Mouse (Mus musculus): ENCODE measurements around the gene Prdx2. TPM values are rescaled to one million over a fixed set of nuclear protein-coding genes. Genes with fewer than 3 reads are reported as not detected.

Gene Prdx2
- polyA plus RNA-seq, 1 experiment: 111 TPM

DNA sequence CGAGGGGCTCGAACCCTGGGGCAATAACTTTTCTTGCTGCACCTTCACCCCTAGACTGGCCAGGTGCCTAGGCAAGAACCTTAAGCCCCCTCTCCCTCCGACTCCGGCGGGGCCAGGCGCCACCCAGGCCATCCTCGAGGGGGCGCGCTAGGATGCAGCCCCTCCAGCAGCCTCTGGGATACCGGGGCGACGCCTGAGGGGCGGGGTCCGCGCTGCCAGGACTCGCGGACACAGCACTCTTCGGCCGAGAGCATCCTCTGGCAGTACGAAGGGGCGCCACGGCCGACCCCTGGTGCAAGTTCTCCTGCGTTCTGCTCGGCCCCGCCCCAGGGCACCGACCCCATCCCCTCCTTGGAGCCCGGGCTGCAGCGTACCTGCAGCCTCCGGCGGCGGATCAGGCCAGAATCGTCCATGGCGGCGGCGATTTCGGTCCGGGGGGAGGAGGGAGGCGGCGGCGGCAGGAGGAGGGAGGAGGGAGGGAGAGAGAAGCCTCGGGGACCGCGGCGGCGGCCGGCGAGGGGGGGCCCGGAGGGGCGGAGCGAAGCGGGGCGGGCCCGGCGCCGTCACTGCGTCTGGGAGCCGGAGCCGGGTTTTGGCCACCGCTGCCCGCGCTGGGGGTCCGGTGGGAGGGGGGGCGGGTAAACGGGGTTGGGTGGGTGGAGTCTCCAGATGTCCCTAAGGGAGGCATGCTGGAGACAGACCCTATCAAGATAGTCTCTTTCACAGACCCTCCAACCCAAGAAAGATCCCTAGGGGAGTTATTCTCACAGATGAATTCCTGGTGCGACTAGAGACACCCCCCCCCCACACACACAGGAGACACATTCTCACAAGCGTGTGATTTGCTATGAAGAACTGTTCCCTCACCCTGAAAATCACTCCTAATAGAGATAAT lies 23.5 kb upstream of the Prdx2 start:
- no peak for TF ChIP-seq GATA1 (IDR thresholded peaks at IDR 0.05; ENCODE audit: low read length)
- TF ChIP-seq TAL1 (IDR thresholded peaks at IDR 0.05; ENCODE audit: low read length): no peak
- Histone ChIP-seq H3K36me3 (ENCODE audit: control insufficient read depth) (no peaks in the 10 kb centered on the region), H3K27me3 (ENCODE audit: control insufficient read depth) (peaks cover 91% of the 10 kb centered on the region), H3K4me1 (ENCODE audit: control insufficient read depth) (peaks cover 20% of the 10 kb centered on the region), H3K4me3 (replicated peaks) (no peak overlapping the region), H3K9me3 (ENCODE audit: control insufficient read depth, low read length) (peaks cover 21% of the 10 kb centered on the region; the same call in 1 of the 2 replicates)

DNA sequence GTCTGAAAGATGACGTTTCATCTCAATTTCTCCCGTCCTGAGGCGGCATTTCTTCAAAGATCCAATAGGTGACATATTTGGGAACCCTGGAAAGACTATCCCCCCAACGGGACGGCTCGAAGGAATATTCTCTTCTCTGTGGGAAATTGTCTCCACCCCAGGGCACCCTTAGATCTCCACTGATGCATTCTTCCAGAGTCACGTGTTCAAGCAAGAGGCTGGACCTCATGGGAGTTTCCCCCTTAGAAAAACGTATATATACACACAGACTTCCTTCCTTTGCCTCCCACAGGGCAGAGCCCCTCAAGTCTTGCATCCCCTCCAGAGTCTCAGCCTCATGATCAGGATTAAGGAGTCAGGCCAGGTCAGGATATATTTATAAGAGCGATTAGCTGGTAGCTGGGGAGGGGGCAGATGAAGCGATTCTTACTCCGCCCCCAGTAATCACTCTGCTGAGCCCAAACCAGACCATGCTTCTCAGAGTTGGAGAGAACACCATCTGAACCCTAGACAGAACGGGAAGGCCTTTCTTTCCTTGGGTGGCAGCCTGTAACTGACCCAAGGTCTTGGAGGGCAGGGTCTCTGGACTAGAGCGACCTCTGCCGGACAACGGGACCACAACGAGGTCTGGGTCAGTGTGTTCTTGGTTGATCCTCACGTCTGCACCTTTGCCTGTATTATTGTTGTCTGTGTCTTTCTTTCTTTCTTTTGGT lies 22.7 kb upstream of the Prdx2 start, which contains the start of gene Rtbdn:
Gene Rtbdn, plus strand, starts transcription at position 464 of the 713 bp plus-strand sequence.
- Histone ChIP-seq H3K4me1 (ENCODE audit: control insufficient read depth) (peaks cover 20% of the 10 kb centered on the region), H3K27me3 (ENCODE audit: control insufficient read depth) (peaks cover 94% of the 10 kb centered on the region), H3K9me3 (ENCODE audit: control insufficient read depth, low read length) (peaks cover 21% of the 10 kb centered on the region; the same call in 1 of the 2 replicates), H3K4me3 (replicated peaks) (no peak within 1 kb of the TSS), H3K36me3 (ENCODE audit: control insufficient read depth) (no peaks in the 10 kb centered on the region)
- TF ChIP-seq TAL1 (IDR thresholded peaks at IDR 0.05; ENCODE audit: low read length): no peak
- TF ChIP-seq GATA1 (IDR thresholded peaks at IDR 0.05; ENCODE audit: low read length): no peak

DNA sequence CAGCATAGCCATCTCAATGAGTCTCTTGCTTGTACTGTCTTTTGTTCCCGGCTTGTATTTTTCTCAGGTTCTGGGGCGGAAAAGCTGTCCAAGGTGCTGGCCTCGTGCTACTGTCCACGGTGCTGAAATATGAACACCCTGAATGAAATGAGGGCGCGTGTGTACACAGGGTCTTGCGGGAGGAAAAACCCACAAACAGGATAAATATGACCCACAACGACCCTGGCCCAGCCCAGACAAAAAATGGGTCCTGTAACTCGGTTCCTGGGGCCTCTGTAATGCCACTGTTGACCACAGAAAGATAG lies 22.2 kb upstream of the Prdx2 start:
- H3K9me3 ChIP-seq (ENCODE audit: control insufficient read depth, low read length): peaks cover 21% of the 10 kb centered on the region; the same call in 1 of the 2 replicates
- H3K36me3 ChIP-seq (ENCODE audit: control insufficient read depth): no peaks in the 10 kb centered on the region
- peaks cover 97% of the 10 kb centered on the region for H3K27me3 ChIP-seq (ENCODE audit: control insufficient read depth)
- H3K4me3 ChIP-seq (replicated peaks): no peak overlapping the region
- peaks cover 20% of the 10 kb centered on the region for H3K4me1 ChIP-seq (ENCODE audit: control insufficient read depth)
- TF ChIP-seq TAL1 (IDR thresholded peaks at IDR 0.05; ENCODE audit: low read length): no peak
- no peak for TF ChIP-seq GATA1 (IDR thresholded peaks at IDR 0.05; ENCODE audit: low read length)

GRCm38 (mm10) chr8:84949753-84950152 lies 19.6 kb upstream of the Prdx2 start:
- Histone ChIP-seq H3K27me3 (ENCODE audit: control insufficient read depth) (peaks cover 85% of the 10 kb centered on the region), H3K36me3 (ENCODE audit: control insufficient read depth) (no peaks in the 10 kb centered on the region), H3K4me3 (replicated peaks) (no peak overlapping the region), H3K4me1 (ENCODE audit: control insufficient read depth) (peaks cover 21% of the 10 kb centered on the region), H3K9me3 (ENCODE audit: control insufficient read depth, low read length) (peaks cover 15% of the 10 kb centered on the region; the same call in 1 of the 2 replicates)
- TF ChIP-seq TAL1 (IDR thresholded peaks at IDR 0.05; ENCODE audit: low read length): no peak
- TF ChIP-seq GATA1 (IDR thresholded peaks at IDR 0.05; ENCODE audit: low read length): no peak

GRCm38 (mm10) chr8:84952612-84953255 lies 16.7 kb upstream of the Prdx2 start:
- Histone ChIP-seq H3K36me3 (ENCODE audit: control insufficient read depth) (peaks cover 21% of the 10 kb centered on the region), H3K9me3 (ENCODE audit: control insufficient read depth, low read length) (no peaks in the 10 kb centered on the region), H3K27me3 (ENCODE audit: control insufficient read depth) (peaks cover 55% of the 10 kb centered on the region), H3K4me1 (ENCODE audit: control insufficient read depth) (peaks cover 8% of the 10 kb centered on the region), H3K4me3 (replicated peaks) (no peak overlapping the region)
- TF ChIP-seq TAL1 (IDR thresholded peaks at IDR 0.05; ENCODE audit: low read length): no peak
- TF ChIP-seq GATA1 (IDR thresholded peaks at IDR 0.05; ENCODE audit: low read length): no peak

- Histone ChIP-seq H3K4me1 (ENCODE audit: control insufficient read depth) (peaks cover 15% of the 10 kb centered on the region), H3K36me3 (ENCODE audit: control insufficient read depth) (peaks cover 57% of the 10 kb centered on the region), H3K9me3 (ENCODE audit: control insufficient read depth, low read length) (no peaks in the 10 kb centered on the region), H3K27me3 (ENCODE audit: control insufficient read depth) (peaks cover 15% of the 10 kb centered on the region), H3K4me3 (replicated peaks) (no peak overlapping the region)
- no peak for TF ChIP-seq GATA1 (IDR thresholded peaks at IDR 0.05; ENCODE audit: low read length)
- TF ChIP-seq TAL1 (IDR thresholded peaks at IDR 0.05; ENCODE audit: low read length): no peak
These were observed 12.6 kb upstream of the Prdx2 start for GRCm38 (mm10) chr8:84956768-84957167.

DNA sequence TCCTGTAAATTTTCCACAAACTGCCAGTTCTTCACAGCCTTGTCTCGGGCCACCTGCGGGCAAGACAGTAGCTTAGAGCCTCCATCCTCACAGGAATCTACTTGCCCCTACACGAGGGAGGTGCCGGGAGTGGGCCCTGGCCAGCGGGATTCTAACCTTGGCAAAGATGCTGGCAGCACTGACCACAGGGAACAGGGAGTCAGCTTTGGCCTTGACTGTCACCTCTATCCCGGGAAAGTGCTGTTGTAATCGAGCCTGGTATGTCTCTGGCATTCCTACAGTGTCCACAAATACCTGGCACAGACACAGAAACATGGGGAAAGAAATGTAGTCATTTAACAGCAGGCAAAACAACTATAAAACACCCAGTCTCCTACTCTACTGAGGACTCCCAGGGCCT lies 9.6 kb upstream of the Prdx2 start:
- peaks cover 82% of the 10 kb centered on the region for H3K36me3 ChIP-seq (ENCODE audit: control insufficient read depth)
- H3K27me3 ChIP-seq (ENCODE audit: control insufficient read depth): no peaks in the 10 kb centered on the region
- no peak overlapping the region for H3K4me3 ChIP-seq (replicated peaks)
- no peaks in the 10 kb centered on the region for H3K9me3 ChIP-seq (ENCODE audit: control insufficient read depth, low read length)
- H3K4me1 ChIP-seq (ENCODE audit: control insufficient read depth): peaks cover 26% of the 10 kb centered on the region
- TF ChIP-seq GATA1 (IDR thresholded peaks at IDR 0.05; ENCODE audit: low read length) (no peak), TAL1 (IDR thresholded peaks at IDR 0.05; ENCODE audit: low read length) (no peak)

DNA sequence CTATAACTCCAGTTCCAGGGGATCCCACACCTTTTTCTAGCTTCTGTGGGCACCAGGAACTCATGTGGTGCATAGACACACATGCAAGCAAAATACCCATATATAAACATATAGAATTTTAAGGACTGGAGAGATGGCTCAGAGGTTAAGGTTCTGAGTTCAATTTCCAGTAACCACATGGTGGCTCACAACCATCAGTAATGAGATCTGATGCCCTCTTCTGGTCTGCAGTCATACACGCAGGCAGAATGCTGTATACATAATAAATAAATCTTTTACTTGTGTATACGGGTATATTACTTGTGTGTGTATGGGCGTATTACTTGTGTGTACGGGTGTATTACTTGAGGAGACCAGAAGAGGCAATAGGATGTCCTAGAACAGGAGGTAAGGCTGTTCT lies 5.4 kb upstream of the Prdx2 start:
- no peak for TF ChIP-seq TAL1 (IDR thresholded peaks at IDR 0.05; ENCODE audit: low read length)
- no peak for TF ChIP-seq GATA1 (IDR thresholded peaks at IDR 0.05; ENCODE audit: low read length)
- peaks cover 62% of the 10 kb centered on the region for H3K4me1 ChIP-seq (ENCODE audit: control insufficient read depth)
- H3K9me3 ChIP-seq (ENCODE audit: control insufficient read depth, low read length): peaks cover 2% of the 10 kb centered on the region; the same call in 1 of the 2 replicates
- H3K4me3 ChIP-seq (replicated peaks): peak overlapping the region; percentile 89
- H3K36me3 ChIP-seq (ENCODE audit: control insufficient read depth): peaks cover 66% of the 10 kb centered on the region
- H3K27me3 ChIP-seq (ENCODE audit: control insufficient read depth): no peaks in the 10 kb centered on the region

Measured in erythroblast, embryonic 14.5 days (primary cell).